Mouse (Mus musculus) cortical plate, adult 2 months (tissue): ENCODE measurements around the gene Capn8.

Experiments used
- CTCF ChIP-seq: fragments of 200-500 bp; IDR thresholded peaks from 2 replicates; pipeline ENCODE4 v1.5.1; 2011; ENCODE audit warnings: mild to moderate bottlenecking, control low read depth, low read length; ENCODE audit not compliant: insufficient read depth; ENCODE audit errors: extremely low read depth
- POLR2A ChIP-seq: fragments of 200-500 bp; IDR thresholded peaks from 2 replicates; pipeline ENCODE4 v1.6.1; 2011; ENCODE audit warnings: mild to moderate bottlenecking, low read length, control low read depth; ENCODE audit not compliant: insufficient read depth; ENCODE audit errors: extremely low read depth

- TF ChIP-seq CTCF (no peak), POLR2A (no peak)
Measured at GRCm38 (mm10) chr1:182670563-182671342, 105.9 kb downstream of the Capn8 start.
